Mouse (Mus musculus) intestine, embryonic 16.5 days (tissue): ENCODE results near the gene Gm8439. TPM values are rescaled to one million over a fixed set of nuclear protein-coding genes. Genes with fewer than 3 reads are reported as not detected.

ENCODE experiments used
- polyA plus RNA-seq: library from polyadenylated mRNA; unstranded; fragments of >200 nt; fragmentation: Nextera tagmentation; extraction: Ambion mirVana; gene quantifications from 2 replicates; pipeline ENCODE4 v1.2.1, GENCODE M21; 2015

Gene Gm8439
- polyA plus RNA-seq, 1 experiment from 2014 or later, result not detected

Other genes starting within 250 kb of the Gm8439 start
- 22.6 and 24.0 TPM in 2 replicates for gene Scmh1, start 183.5 kb upstream of the Gm8439 start, polyA plus RNA-seq
- gene Slfnl1, start 56.5 kb upstream of the Gm8439 start, polyA plus RNA-seq, result not detected in 2 replicates
- 52.5 and 63.0 TPM in 2 replicates for gene Ctps, start 18.5 kb upstream of the Gm8439 start, polyA plus RNA-seq
- gene Cited4, start 77.8 kb downstream of the Gm8439 start, polyA plus RNA-seq, result 1.5 and 2.4 TPM in 2 replicates
- gene Kcnq4, start 159.9 kb downstream of the Gm8439 start, polyA plus RNA-seq, result 2.0 and 2.3 TPM in 2 replicates
- 82.0 and 85.8 TPM in 2 replicates for gene Nfyc, start 242.8 kb downstream of the Gm8439 start, polyA plus RNA-seq